Mouse (Mus musculus) CD4-positive helper T cell, adult 2 months (primary cell): Measurements from ENCODE around the gene Them4.
"Not testable (repeated sequence)": the region's sequence is repeated elsewhere in the genome, so short reads cannot be mapped to it uniquely, and the experiment has no call there.

ENCODE experiments used
- DNase-seq: peaks from one replicate; pipeline ENCODE4 v3.0.0-alpha.2; 2012; ENCODE audit warnings: low read depth, missing footprints, low spot score

Gene Them4

GRCm38 (mm10) chr3:94309633-94310363 lies at the start of gene Them4:
Gene Them4, plus strand, starts transcription at chr3:94310089.
- peak; percentile 92 for DNase-seq

DNA sequence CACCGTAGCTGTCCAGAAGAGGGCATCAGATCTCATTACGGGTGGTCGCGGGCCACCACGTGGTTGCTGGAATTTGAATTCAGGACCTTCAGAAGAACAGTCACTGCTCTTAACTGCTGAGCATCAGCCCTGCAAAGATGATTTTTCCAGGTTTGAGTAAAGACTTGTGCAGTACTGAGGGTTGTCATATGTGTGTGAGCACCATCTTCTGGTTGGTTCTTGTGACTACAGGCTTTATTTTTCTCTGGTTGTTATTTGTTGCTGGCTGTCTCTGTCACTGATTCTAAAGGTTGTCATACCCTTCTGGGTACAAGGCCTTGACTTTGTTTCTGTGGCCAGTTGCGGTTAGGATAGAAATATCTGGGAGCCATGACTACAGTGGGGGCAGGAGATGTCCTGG lies 49.3 kb upstream of the Them4 start:
- DNase-seq: peak; percentile 2

- not testable (repeated sequence) for DNase-seq
Measured at GRCm38 (mm10) chr3:94263736-94264135, 46.2 kb upstream of the Them4 start, which contains the start of gene Gm4778. Gene Gm4778, plus strand, starts transcription at chr3:94264036.

DNA sequence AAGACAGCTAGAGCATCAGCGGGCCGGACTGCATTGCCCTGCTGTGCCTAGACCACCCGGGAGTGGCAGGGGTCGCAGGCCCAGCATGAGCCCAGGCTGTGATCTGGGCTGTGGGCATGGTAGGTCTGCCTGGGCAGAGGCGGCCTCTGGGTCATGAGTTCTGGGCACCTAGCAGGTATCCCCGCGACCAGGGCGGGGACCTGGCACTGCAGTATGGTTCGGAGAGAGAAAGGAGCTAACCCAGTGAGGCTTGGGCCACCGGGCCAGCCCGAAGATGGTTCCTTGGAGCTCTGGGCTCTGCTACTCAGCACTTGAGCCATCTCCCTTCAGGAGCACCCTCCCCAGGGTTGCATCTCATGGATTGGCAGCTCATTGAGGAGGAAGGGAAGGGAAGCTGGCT lies 33.9 kb upstream of the Them4 start:
- DNase-seq: no peak

GRCm38 (mm10) chr3:94305457-94305856 lies 4.4 kb upstream of the Them4 start:
- DNase-seq: no peak

DNA sequence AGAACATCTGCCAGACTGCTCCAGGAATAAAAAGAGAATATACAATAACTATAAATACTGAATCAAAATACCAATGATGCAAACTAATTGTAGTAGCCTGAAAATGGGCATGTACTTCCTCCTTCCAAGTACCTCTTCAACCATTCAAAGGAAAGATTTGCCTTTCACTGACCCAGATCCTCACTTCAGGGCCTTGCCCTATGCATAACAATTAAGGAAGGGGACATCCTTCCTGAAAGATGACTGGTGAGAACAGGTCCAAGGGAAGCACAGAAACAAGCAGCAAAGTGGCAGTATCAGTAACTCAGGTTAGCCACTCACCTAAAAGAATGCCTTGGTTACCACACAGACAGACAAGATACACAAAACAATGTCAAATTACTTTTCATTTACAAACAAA lies 2.9 kb upstream of the Them4 start:
- DNase-seq: no peak

DNA sequence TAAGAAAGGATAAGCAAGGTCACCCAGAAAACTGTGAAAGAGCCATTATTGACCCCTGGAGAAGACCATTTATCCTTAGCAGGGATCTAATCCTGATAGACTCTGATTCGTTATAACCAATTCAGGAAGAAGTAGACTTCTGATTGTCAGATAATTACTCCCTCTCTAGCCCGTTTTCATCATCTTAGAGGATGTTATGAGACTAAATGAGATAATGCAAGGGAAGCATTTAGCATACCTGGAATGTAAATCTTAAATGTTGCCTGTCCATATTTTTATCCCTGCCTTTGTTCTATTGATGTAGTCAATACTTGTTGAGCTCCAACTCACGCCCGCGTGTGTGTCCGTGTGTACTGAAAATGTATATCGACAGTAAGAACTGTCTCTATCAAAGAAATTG lies 602 bp downstream of the Them4 start:
- DNase-seq: no peak

DNA sequence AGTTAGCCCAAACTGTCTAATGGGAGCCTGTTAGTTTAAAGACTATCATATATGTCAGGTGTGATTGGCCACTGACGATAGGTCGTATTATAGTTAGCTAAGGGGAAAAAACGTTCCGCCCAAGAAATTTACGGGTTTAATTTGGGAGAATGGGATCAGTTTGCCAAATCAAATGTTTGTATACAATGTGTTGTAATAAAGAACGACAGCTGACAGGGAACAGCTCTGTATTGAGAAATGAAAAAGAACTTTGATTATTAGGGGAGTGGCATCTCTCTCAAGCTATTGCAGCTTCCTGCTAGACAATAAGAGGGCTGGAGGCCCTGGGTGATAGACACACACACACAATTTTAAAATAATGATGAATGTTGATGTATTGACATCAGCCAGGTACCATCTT lies 1.0 kb downstream of the Them4 start:
- no peak for DNase-seq

DNA sequence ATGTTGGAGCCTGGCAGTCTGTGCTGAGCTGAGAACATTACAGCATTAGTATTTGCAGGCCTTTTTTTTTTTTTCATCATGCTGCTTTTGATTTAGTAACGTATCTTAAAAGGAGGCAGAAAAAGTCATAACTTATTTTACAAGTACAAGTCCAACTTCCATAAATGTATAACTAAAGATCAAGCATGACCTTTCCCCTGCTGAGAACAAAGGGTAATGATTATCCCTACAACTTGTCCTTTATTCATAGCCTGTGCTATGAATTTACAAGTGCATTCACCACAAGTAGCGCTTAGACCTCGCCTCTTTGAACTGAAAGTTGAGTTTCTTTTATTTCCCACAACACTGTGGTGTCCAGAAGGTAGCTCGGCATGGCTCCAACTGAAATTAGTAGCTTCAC lies 1.5 kb downstream of the Them4 start:
- no peak for DNase-seq

GRCm38 (mm10) chr3:94328681-94329080 lies 18.8 kb downstream of the Them4 start:
- DNase-seq: no peak

GRCm38 (mm10) chr3:94334442-94334841 lies 24.6 kb downstream of the Them4 start:
- no peak for DNase-seq

DNA sequence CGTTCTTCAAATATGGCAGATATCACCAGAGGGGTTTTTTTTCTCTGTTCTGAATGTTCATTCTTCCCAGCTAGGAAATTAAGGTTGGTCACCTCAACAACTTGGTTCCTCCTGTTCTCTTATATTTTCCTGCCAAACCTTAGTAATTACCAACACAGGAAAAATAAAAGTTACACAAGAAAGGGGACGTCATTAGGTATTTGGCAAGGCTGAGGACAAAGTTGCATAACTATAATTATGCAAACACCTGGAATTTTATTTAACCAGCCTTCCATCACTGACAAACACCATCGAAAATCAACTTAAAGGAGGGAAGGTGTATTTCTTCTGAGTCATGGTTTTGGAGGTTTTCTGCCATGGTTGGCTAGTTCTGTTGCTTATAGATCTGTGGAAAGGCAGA lies 28.6 kb downstream of the Them4 start:
- DNase-seq: no peak

GRCm38 (mm10) chr3:94341959-94342422 lies 32.1 kb downstream of the Them4 start, which contains the start of gene Them5:
Gene Them5, plus strand, starts transcription at chr3:94342099.
- DNase-seq: no peak

GRCm38 (mm10) chr3:94342552-94342951 lies 32.7 kb downstream of the Them4 start:
- no peak for DNase-seq

- DNase-seq: no peak
Measured at GRCm38 (mm10) chr3:94344182-94344581, 34.3 kb downstream of the Them4 start.

- DNase-seq: no peak
Measured at GRCm38 (mm10) chr3:94344897-94345296, 35.0 kb downstream of the Them4 start.

- no peak for DNase-seq
Measured at GRCm38 (mm10) chr3:94348146-94348545, 38.3 kb downstream of the Them4 start.

GRCm38 (mm10) chr3:94360812-94361211 lies 50.9 kb downstream of the Them4 start:
- DNase-seq: no peak

DNA sequence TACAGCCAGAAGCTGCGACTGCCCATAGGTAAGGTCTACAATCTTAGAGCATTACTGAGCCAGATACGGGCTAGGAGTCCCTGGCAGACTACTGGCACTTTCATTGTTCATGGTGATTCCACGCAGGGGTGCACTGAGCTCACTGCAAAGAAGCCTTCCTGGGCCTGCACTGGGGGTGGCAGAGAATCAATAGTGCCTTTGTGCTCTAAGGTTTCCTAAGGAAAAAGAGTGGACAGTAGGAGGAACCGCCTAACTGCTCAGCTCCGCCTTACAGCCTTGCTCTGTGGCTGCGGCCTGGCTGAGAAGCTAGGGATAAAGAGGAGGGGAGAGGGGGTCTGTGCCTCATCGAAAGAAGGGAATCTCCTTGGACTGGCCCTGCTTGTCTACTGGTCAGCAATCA lies 52.2 kb downstream of the Them4 start, which contains the start of gene C2cd4d:
C2cd4d (plus strand) TSS at position 301 of the 400 bp plus-strand sequence.
- DNase-seq: no peak

- DNase-seq: no peak
Measured at GRCm38 (mm10) chr3:94363291-94364153, 53.6 kb downstream of the Them4 start.

GRCm38 (mm10) chr3:94364154-94364526 lies 54.3 kb downstream of the Them4 start:
- no peak for DNase-seq

GRCm38 (mm10) chr3:94366761-94367160 lies 56.9 kb downstream of the Them4 start:
- peak; percentile 78 for DNase-seq

DNA sequence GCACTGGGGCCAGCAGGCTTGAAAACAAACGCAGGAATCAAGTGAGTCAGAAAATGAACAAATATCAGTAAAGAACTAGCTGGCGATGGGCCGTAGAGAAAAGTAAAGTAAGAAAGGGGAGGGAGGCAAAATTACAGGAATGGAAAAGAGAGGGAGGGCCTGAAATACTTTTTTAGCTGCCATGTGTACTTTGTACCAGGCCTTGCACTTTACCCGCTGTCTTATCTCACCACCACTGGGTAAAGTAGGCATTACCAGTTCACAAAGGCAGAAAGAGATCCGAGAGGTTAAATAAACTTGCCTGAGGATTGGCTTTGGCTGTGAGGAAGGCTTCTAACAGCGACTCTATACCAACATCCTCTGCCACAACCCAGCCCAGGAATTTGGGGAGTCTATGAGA lies 57.6 kb downstream of the Them4 start:
- no peak for DNase-seq
